Mouse (Mus musculus): ENCODE data around the gene Ago3.

DNA sequence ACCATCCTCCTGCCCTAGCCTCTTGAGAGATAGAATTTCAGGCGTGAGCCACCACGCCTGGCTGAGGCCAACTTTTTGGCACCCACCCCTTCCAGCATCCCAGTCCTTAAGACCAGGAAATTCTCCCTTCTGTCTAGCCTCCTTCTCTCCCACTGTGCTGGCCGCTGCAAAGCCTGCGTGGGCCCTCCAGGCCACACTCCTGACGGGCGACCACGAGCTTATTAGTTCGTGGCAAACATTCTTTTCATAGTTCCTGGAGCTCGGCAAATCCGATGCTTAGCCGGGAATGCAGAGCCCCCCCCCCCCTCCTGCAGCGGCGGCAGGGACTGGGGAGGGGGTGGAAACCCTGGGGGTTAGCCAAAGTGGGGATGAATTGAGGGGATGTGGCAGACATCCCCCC, 138.2 kb downstream of the Ago3 start:
- no peak for TF ChIP-seq ZNF384 (IDR thresholded peaks at IDR 0.05; ENCODE audit: low read depth, low read length)
- TF ChIP-seq MAFK (IDR thresholded peaks at IDR 0.05; ENCODE audit: insufficient read depth, low read depth, low read length): no peak
- TF ChIP-seq ZC3H11A (IDR thresholded peaks at IDR 0.05; ENCODE audit: borderline replicate concordance, low read depth, low read length): no peak
- no peak for TF ChIP-seq CHD2 (IDR thresholded peaks at IDR 0.05; ENCODE audit: low read depth, low read length)
